Mouse (Mus musculus) liver, postnatal 0 days (tissue): ENCODE results near the gene Wnt5b.

Experiments
- CTCF ChIP-seq: sonication (generic); IDR thresholded peaks from 2 replicates; pipeline ENCODE4 v1.5.1; 2016; ENCODE audit warnings: antibody characterized with exemption, low read depth
- EP300 ChIP-seq: IDR thresholded peaks from 2 replicates; pipeline ENCODE4 v1.6.1; 2016; ENCODE audit warnings: antibody characterized with exemption, low read depth, mild to moderate bottlenecking

- no peak for TF ChIP-seq CTCF
- no peak for TF ChIP-seq EP300
Measured at GRCm38 (mm10) chr6:119533170-119533709, 10.9 kb downstream of the Wnt5b start.
